Mouse (Mus musculus) layer of hippocampus, postnatal 14 days (tissue): Measurements from ENCODE around the gene Cc2d2a. TPM values are rescaled to one million over a fixed set of nuclear protein-coding genes. Genes with fewer than 3 reads are reported as not detected.

Experiments used
- DNase-seq, 2 experiments: peaks; one replicate each; pipeline ENCODE4 v3.0.0; 2021 to 2022; ENCODE audit warnings: low spot score in 2 of 2, mixed read lengths in 1 of 2
- long read RNA-seq, 2 experiments: library from polyadenylated mRNA; stranded (forward); transcript quantifications; one replicate each; pipeline ENCODE4 v2.0.0; 2021
- total RNA-seq, 2 experiments: library from RNA; stranded (reverse); gene quantifications; 2 replicates each; pipeline ENCODE4 v1.2.3; 2021

Gene Cc2d2a
- total RNA-seq, result 10 to 100 TPM; 13.9 to 15.2 TPM
- long read RNA-seq, experiment 1, partial matches to known transcripts, result 0 of 1 reads
- long read RNA-seq, experiment 1, other reads (novel, unspliced or antisense), result 1 of 1 reads
- long read RNA-seq, experiment 2, partial matches to known transcripts, result 1 of 2 reads
- long read RNA-seq, experiment 2, other reads (novel, unspliced or antisense), result 1 of 2 reads

GRCm38 (mm10) chr5:43661997-43662961 lies at the start of gene Cc2d2a:
Cc2d2a (plus strand) TSS chr5:43662346.
- DNase-seq, result peak; percentile 31 to 52

- DNase-seq, result peak in 1 of 2 experiments; percentile 13
Measured at GRCm38 (mm10) chr5:43621575-43622299, 40.4 kb upstream of the Cc2d2a start.

GRCm38 (mm10) chr5:43625407-43625806 lies 36.7 kb upstream of the Cc2d2a start:
- no peak for DNase-seq

- DNase-seq, result no peak
Measured at GRCm38 (mm10) chr5:43634071-43634601, 28.0 kb upstream of the Cc2d2a start.

- peak; percentile 41 to 77 for DNase-seq
Measured at GRCm38 (mm10) chr5:43634602-43635081, 27.5 kb upstream of the Cc2d2a start.

GRCm38 (mm10) chr5:43645020-43645419 lies 17.1 kb upstream of the Cc2d2a start:
- DNase-seq, result no peak

- no peak for DNase-seq
Measured at GRCm38 (mm10) chr5:43647098-43647774, 14.9 kb upstream of the Cc2d2a start.

- no peak for DNase-seq
Measured at GRCm38 (mm10) chr5:43661498-43661897, 648 bp upstream of the Cc2d2a start.

GRCm38 (mm10) chr5:43663531-43663930 lies 1.4 kb downstream of the Cc2d2a start:
- no peak for DNase-seq

GRCm38 (mm10) chr5:43665144-43665543 lies 3.0 kb downstream of the Cc2d2a start:
- DNase-seq, result peak in 1 of 2 experiments; percentile 42

GRCm38 (mm10) chr5:43669118-43669645 lies 7.0 kb downstream of the Cc2d2a start:
- DNase-seq, result no peak

GRCm38 (mm10) chr5:43672177-43672911 lies 10.2 kb downstream of the Cc2d2a start:
- peak; percentile 89 to 90 for DNase-seq

GRCm38 (mm10) chr5:43673083-43673482 lies 10.9 kb downstream of the Cc2d2a start:
- no peak for DNase-seq

- no peak for DNase-seq
Measured at GRCm38 (mm10) chr5:43685466-43685865, 23.3 kb downstream of the Cc2d2a start.

GRCm38 (mm10) chr5:43692489-43692888 lies 30.3 kb downstream of the Cc2d2a start:
- DNase-seq, result no peak

GRCm38 (mm10) chr5:43697133-43697532 lies 35.0 kb downstream of the Cc2d2a start:
- DNase-seq, result peak in 1 of 2 experiments; percentile 5

GRCm38 (mm10) chr5:43699240-43699639 lies 37.1 kb downstream of the Cc2d2a start:
- DNase-seq, result no peak

GRCm38 (mm10) chr5:43721538-43722451 lies 59.6 kb downstream of the Cc2d2a start:
- DNase-seq, result no peak

- DNase-seq, result no peak
Measured at GRCm38 (mm10) chr5:43722452-43722783, 60.3 kb downstream of the Cc2d2a start.
